Mouse (Mus musculus) cerebellum, adult 2 months (tissue): ENCODE results near the gene Tmem127.
A peak's percentile ranks its signal among the peaks of the same experiment; 100 is the strongest.

Experiments
- CTCF ChIP-seq: fragments of 200-500 bp; IDR thresholded peaks from 2 replicates; pipeline ENCODE4 v1.5.1; 2011; ENCODE audit warnings: low read depth, mild to moderate bottlenecking, control low read depth, low read length, moderate library complexity, borderline replicate concordance; ENCODE audit not compliant: insufficient read depth
- POLR2A ChIP-seq: fragments of 200-500 bp; IDR thresholded peaks from 2 replicates; pipeline ENCODE4 v1.6.1; 2011; ENCODE audit warnings: low read length, control low read depth, borderline replicate concordance; ENCODE audit not compliant: insufficient read depth

DNA sequence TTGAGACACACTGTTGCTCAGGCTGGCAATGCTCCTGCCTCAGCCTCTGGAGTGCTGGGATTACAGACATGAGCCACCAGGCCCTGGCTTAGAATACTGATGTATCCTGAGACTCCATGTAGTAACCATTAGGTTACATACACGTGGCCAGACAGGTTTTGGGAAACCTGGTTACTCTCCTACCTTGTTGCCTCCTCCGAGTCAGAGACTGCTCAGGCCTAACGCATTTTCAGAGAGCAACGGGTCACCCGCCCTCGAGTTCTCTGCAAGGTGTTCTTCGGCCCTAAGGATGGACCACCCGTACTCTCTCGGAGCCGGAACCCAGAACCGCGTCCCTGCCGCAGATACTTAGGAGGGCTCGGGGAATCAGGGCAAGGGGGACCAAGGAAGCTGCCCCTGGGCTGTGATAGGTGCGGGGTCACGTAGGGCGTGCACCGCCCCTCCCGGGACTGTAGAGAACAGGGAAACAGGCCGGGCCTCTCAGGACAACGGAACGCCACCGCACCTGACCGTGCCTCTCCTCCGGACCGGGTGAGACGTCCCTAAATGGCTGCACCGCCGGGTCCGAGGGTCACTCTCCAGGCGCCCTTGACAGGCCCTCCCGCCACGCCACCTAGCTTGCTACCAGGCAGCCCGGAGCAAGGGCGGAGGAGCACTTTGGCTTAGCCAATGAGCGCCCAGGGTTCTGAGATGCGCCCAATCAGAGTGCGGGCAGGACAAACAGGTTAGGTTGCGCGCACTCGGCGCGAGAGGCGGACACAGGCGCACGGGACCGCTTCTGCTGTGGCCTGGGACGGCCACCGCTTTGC, 22.0 kb downstream of the Tmem127 start, which contains the start of gene Stard7:
- peak; percentile 86 for TF ChIP-seq POLR2A
- TF ChIP-seq CTCF, result no peak
